8 mouse cellular contexts compared by ENCODE assay signal in the genomic region with DNA sequence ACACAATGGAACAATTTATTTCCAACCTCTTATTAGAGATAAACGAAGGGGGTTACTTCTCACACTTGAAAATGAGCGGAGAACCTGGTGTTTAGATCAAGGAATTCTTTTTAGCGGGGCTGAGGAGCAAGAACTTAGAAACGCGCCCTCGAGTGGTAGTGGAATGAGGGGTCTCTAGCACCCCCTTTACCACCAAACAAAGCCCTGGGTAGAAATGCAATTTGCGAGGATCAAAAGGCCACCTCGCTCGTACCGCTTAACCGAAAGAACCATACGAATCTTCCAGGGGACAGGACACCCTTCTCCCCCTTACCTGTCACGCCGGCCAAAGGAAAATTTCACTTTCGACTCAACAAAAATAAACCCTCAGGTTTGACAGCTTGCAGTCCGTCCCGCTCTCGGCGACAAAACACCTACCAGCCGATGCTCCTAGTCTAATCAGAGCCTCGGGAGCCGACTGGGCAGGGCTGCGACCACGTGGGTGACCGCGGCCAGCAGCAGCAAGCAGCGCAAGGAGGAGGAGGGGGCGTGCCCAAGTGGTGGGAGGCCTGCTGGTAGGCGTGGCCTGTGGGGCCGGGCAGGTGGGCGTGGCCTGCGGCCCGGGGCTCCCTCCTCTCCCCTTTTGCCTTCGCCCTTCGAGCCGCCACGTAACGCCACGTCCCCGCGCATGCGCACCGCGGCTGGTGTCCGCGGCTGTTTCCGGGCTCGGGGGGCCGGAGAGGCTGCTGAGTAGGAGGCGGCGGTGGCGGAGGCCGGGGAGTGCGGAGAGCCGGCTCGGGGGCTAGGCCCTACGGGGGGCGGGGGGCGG. TPM values are rescaled to one million over a fixed set of nuclear protein-coding genes. Genes with fewer than 3 reads are reported as not detected.
DNase-seq lines count a peak whose midpoint lies in the region; ATAC-seq lines count a peak whose summit lies in the region.

TSS of gene Uso1 (plus strand) at position 700 of the 808 bp plus-strand sequence.

- H3K27me3 ChIP-seq in heart, embryonic 13.5 days (replicated peaks) = no peaks in the 10 kb centered on the region
- H3K27me3 ChIP-seq in liver, embryonic 12.5 days (replicated peaks) = no peaks in the 10 kb centered on the region
- no peaks in the 10 kb centered on the region for H3K27me3 ChIP-seq in stomach, embryonic 15.5 days (replicated peaks)

- peak within 1 kb of the TSS; percentile 87 for H3K4me2 ChIP-seq in heart, embryonic 13.5 days
- H3K4me2 ChIP-seq in liver, embryonic 12.5 days = peak within 1 kb of the TSS; percentile 92
- peak within 1 kb of the TSS; percentile 74 for H3K4me2 ChIP-seq in stomach, embryonic 15.5 days

- H3K9ac ChIP-seq in heart, embryonic 13.5 days = peak within 1 kb of the TSS; percentile 93
- peak within 1 kb of the TSS; percentile 92 for H3K9ac ChIP-seq in liver, embryonic 12.5 days
- peak within 1 kb of the TSS; percentile 87 for H3K9ac ChIP-seq in stomach, embryonic 15.5 days

- no peaks in the 10 kb centered on the region for H3K9me3 ChIP-seq in heart, embryonic 13.5 days
- no peaks in the 10 kb centered on the region for H3K9me3 ChIP-seq in liver, embryonic 12.5 days (replicated peaks)
- H3K9me3 ChIP-seq in stomach, embryonic 15.5 days = no peaks in the 10 kb centered on the region

- WGBS in heart, embryonic 13.5 days = 1% methylated on average over 50 of the region's 59 CpGs
- 2% methylated on average over 50 of the region's 59 CpGs for WGBS in liver, embryonic 12.5 days (ENCODE audit: insufficient replicate concordance)
- under 1% methylated on average over 55 of the region's 59 CpGs for WGBS in stomach, embryonic 15.5 days

- DNase-seq in CD4-positive, CD25-positive, alpha-beta regulatory T cell, adult 2 months (ENCODE audit: low read depth, low spot score) = peak; percentile 99
- DNase-seq in fat pad, adult 2 months (ENCODE audit: extremely low read depth, low read depth, low spot score) = peak; percentile 26
- peak; percentile 100 for DNase-seq in kidney, postnatal 10 days
- DNase-seq in natural killer cell, adult 2 months (ENCODE audit: low spot score in 2 of 2) = peak; percentile 98 to 99

- peaks cover 8% of the 10 kb centered on the region; the same call in 1 of the 2 replicates for H3K4me1 ChIP-seq in brown adipose tissue, adult 24 weeks (ENCODE audit: control insufficient read depth, insufficient read depth, insufficient read length, low read length)
- H3K4me1 ChIP-seq in heart, embryonic 13.5 days = peaks cover 36% of the 10 kb centered on the region
- H3K4me1 ChIP-seq in liver, embryonic 12.5 days = peaks cover 62% of the 10 kb centered on the region
- peaks cover 10% of the 10 kb centered on the region; the same call in 1 of the 2 replicates for H3K4me1 ChIP-seq in stomach, embryonic 15.5 days

- H3K27ac ChIP-seq in brown adipose tissue, adult 24 weeks (replicated peaks; ENCODE audit: low read depth, low read length) = peak within 1 kb of the TSS; percentile 22; the same call in 1 of the 2 replicates
- H3K27ac ChIP-seq in heart, embryonic 13.5 days (replicated peaks) = peak within 1 kb of the TSS; percentile 83
- H3K27ac ChIP-seq in liver, embryonic 12.5 days = peak within 1 kb of the TSS; percentile 88
- peak within 1 kb of the TSS; percentile 82 for H3K27ac ChIP-seq in stomach, embryonic 15.5 days

- peak within 1 kb of the TSS; percentile 67 for H3K4me3 ChIP-seq in brown adipose tissue, adult 24 weeks (ENCODE audit: insufficient read depth, low read depth, low read length)
- H3K4me3 ChIP-seq in heart, embryonic 13.5 days = peak within 1 kb of the TSS; percentile 74
- peak within 1 kb of the TSS; percentile 95 for H3K4me3 ChIP-seq in liver, embryonic 12.5 days
- peak within 1 kb of the TSS; percentile 96 for H3K4me3 ChIP-seq in stomach, embryonic 15.5 days (replicated peaks)

- peaks cover 2% of the 10 kb centered on the region; the same call in 1 of the 2 replicates for H3K36me3 ChIP-seq in heart, embryonic 13.5 days
- H3K36me3 ChIP-seq in liver, embryonic 12.5 days = peaks cover 3% of the 10 kb centered on the region; the same call in 1 of the 2 replicates
- H3K36me3 ChIP-seq in stomach, embryonic 15.5 days = no peaks in the 10 kb centered on the region

- peak; percentile 94 for ATAC-seq in heart, embryonic 13.5 days (ENCODE audit: extremely low read depth, insufficient number of reproducible peaks, low FRiP score, low TSS enrichment)
- ATAC-seq in liver, embryonic 12.5 days = peak; percentile 94
- ATAC-seq in stomach, embryonic 15.5 days (ENCODE audit: insufficient read depth, low FRiP score, low read depth) = peak; percentile 97

RNA-seq across cellular contexts. Expression of gene Uso1, which starts in this region (rescaled TPM):
- 36.8 and 41.5 TPM in 2 replicates for polyA plus RNA-seq in brown adipose tissue, adult 24 weeks (2012; ENCODE audit: insufficient read depth, insufficient read length, missing spikeins)
- polyA plus RNA-seq in heart, embryonic 13.5 days (2015; fragmentation: Nextera tagmentation; extraction: Ambion mirVana) = 30.2 and 32.1 TPM in 2 replicates
- polyA plus RNA-seq in liver, embryonic 12.5 days (2016; fragmentation: Nextera tagmentation; extraction: Ambion mirVana) = 35.6 and 37.1 TPM in 2 replicates
- 46.0 and 49.4 TPM in 2 replicates for polyA plus RNA-seq in stomach, embryonic 15.5 days (2015; fragmentation: Nextera tagmentation; extraction: Ambion mirVana)

Comparison
In these comparisons a context has a peak if more than half of its experiments do, and no peak if none do; other contexts are left out.
1. Peak in every context shown above with its lines: DNase-seq, ATAC-seq, H3K4me3 ChIP-seq and H3K27ac ChIP-seq.
2. DNase-seq: peak in every context shown above with its lines; median percentile 100 in kidney, postnatal 10 days; 99 in CD4-positive, CD25-positive, alpha-beta regulatory T cell, adult 2 months; 98 in natural killer cell, adult 2 months; 26 in fat pad, adult 2 months.
3. H3K27ac ChIP-seq: peak in every context shown above with its lines; median percentile 88 in liver, embryonic 12.5 days; 83 in heart, embryonic 13.5 days; 82 in stomach, embryonic 15.5 days; 22 in brown adipose tissue, adult 24 weeks.